Mouse (Mus musculus) MEL (cell line): Measurements from ENCODE around the gene Gm49369.

ENCODE experiments used
- GATA1 ChIP-seq: IDR thresholded peaks from 2 replicates; pipeline ENCODE4 v1.6.1; 2011; ENCODE audit warnings: low read depth, low read length, improper control_type of control experiment
- POLR2A ChIP-seq, 2 experiments: IDR thresholded peaks; 2 replicates each; pipeline ENCODE4 v1.6.1; 2011 to 2012; ENCODE audit warnings: low read length in 2 of 2, mild to moderate bottlenecking in 2 of 2, control low read depth in 1 of 2, improper control_type of control experiment in 1 of 2, low read depth in 1 of 2, moderate library complexity in 1 of 2; ENCODE audit not compliant: control insufficient read depth in 1 of 2, insufficient read depth in 1 of 2, poor library complexity in 1 of 2

GRCm38 (mm10) chr7:142363107-142363506, 19.4 kb downstream of the Gm49369 start:
- TF ChIP-seq POLR2A (IDR thresholded peaks at IDR 0.05; ENCODE audit: control insufficient read depth in 1 of 2, insufficient read depth in 1 of 2, low read depth in 1 of 2, low read length in 2 of 2, poor library complexity in 1 of 2) (no peak), GATA1 (no peak)
